ENCODE assay signal across 8 mouse cellular contexts in genomic region chr3:8245195-8245789, GRCm38 (mm10).
DNase-seq lines count a peak whose midpoint lies in the region; ATAC-seq and TF ChIP-seq lines count a peak whose summit lies in the region.
"Not testable (repeated sequence)": the region's sequence is repeated elsewhere in the genome, so short reads cannot be mapped to it uniquely, and the experiment has no call there.

No protein-coding gene starts in this region.

- not testable (repeated sequence) for H3K27me3 ChIP-seq in forebrain, postnatal 0 days (ENCODE audit: insufficient read depth, low read length); hindbrain, embryonic 10.5 days (ENCODE audit: insufficient read depth, poor library complexity, severe bottlenecking)

- H3K27ac ChIP-seq in forebrain, postnatal 0 days (ENCODE audit: low read depth, low read length); hindbrain, embryonic 10.5 days: not testable (repeated sequence)

- not testable (repeated sequence) for H3K4me3 ChIP-seq in forebrain, postnatal 0 days (ENCODE audit: low read depth, low read length); hindbrain, embryonic 10.5 days

- not testable (repeated sequence) for H3K9me3 ChIP-seq in forebrain, postnatal 0 days (ENCODE audit: low read length); hindbrain, embryonic 10.5 days

- H3K9ac ChIP-seq in forebrain, postnatal 0 days: not testable (repeated sequence)

- H3K4me1 ChIP-seq in forebrain, postnatal 0 days (ENCODE audit: insufficient read depth); hindbrain, embryonic 10.5 days (replicated peaks): not testable (repeated sequence)

- WGBS in forebrain, postnatal 0 days: 72% methylated on average over 2 of the region's 2 CpGs
- 74% methylated on average over 2 of the region's 2 CpGs for WGBS in hindbrain, embryonic 10.5 days

- H3K4me2 ChIP-seq in forebrain, postnatal 0 days (ENCODE audit: low read depth): not testable (repeated sequence)

- DNase-seq in Muller cell, postnatal 12 days (ENCODE audit: inconsistent ontology term): peak; percentile 51
- peak; percentile 21 to 27 for DNase-seq in cerebellum, adult 18-20 months
- DNase-seq in forebrain, postnatal 0 days: peak; percentile 40
- DNase-seq in hindbrain, embryonic 10.5 days (ENCODE audit: low spot score): peak; percentile 70
- peak; percentile 10 to 19 for DNase-seq in layer of hippocampus, adult 18-20 months (ENCODE audit: low spot score in 2 of 2)
- peak; percentile 34 for DNase-seq in lung, postnatal 10 days
- peak; percentile 9 for DNase-seq in right cerebral cortex, adult 18-20 months
- peak; percentile 21 for DNase-seq in thymus, postnatal 25 days

- ATAC-seq in forebrain, postnatal 0 days: 0 out of 2 replicates have a peak, but pooled peaks have one; percentile 69

- TF ChIP-seq CTCF in forebrain, postnatal 0 days (IDR thresholded peaks at IDR 0.05; ENCODE audit: low read depth): not testable (repeated sequence)

- H3K36me3 ChIP-seq in forebrain, postnatal 0 days (ENCODE audit: insufficient read depth); hindbrain, embryonic 10.5 days: not testable (repeated sequence)

Comparison
In these comparisons a context has a peak if more than half of its experiments do, and no peak if none do; other contexts are left out.
1. DNase-seq: peak in every context shown above with its lines; median percentile 70 in hindbrain, embryonic 10.5 days; 51 in Muller cell, postnatal 12 days; 40 in forebrain, postnatal 0 days; 34 in lung, postnatal 10 days; 24 in cerebellum, adult 18-20 months; 21 in thymus, postnatal 25 days; 14 in layer of hippocampus, adult 18-20 months; 9 in right cerebral cortex, adult 18-20 months.